Mouse (Mus musculus) gastrocnemius, postnatal 10 days (tissue): ENCODE results near the gene Bcat1. TPM values are rescaled to one million over a fixed set of nuclear protein-coding genes. Genes with fewer than 3 reads are reported as not detected.
A peak's percentile ranks its signal among the peaks of the same experiment; 100 is the strongest.

Experiments used
- DNase-seq: peaks from one replicate; pipeline ENCODE4 v3.0.0; 2021; ENCODE audit warnings: mixed read lengths
- long read RNA-seq, 2 experiments: library from polyadenylated mRNA; stranded (forward); transcript quantifications; one replicate each; pipeline ENCODE4 v2.0.0; 2021
- total RNA-seq, 2 experiments: library from RNA; stranded (reverse); gene quantifications; 2 replicates each; pipeline ENCODE4 v1.2.3; 2021

Gene Bcat1
- total RNA-seq: 10 to 100 TPM; 12.3 to 16.6 TPM
- long read RNA-seq, experiment 1, partial matches to known transcripts: 0 of 9 reads
- long read RNA-seq, experiment 1, other reads (novel, unspliced or antisense): 8 of 9 reads
- long read RNA-seq, experiment 2, partial matches to known transcripts: 3 of 12 reads
- long read RNA-seq, experiment 2, other reads (novel, unspliced or antisense): 6 of 12 reads

GRCm38 (mm10) chr6:145075548-145076224 lies at the start of gene Bcat1:
TSS of gene Bcat1 (minus strand) at chr6:145076184.
- DNase-seq: peak; percentile 34

GRCm38 (mm10) chr6:145125591-145126113 lies 49.7 kb upstream of the Bcat1 start:
- DNase-seq: peak; percentile 29

GRCm38 (mm10) chr6:145124621-145125020 lies 48.6 kb upstream of the Bcat1 start:
- DNase-seq: no peak

- no peak for DNase-seq
Measured at GRCm38 (mm10) chr6:145123136-145124060, 47.4 kb upstream of the Bcat1 start.

- DNase-seq: no peak
Measured at GRCm38 (mm10) chr6:145122423-145123059, 46.6 kb upstream of the Bcat1 start.

- no peak for DNase-seq
Measured at GRCm38 (mm10) chr6:145121590-145122420, 45.8 kb upstream of the Bcat1 start.

GRCm38 (mm10) chr6:145120787-145121589 lies 45.0 kb upstream of the Bcat1 start:
- no peak for DNase-seq

- DNase-seq: no peak
Measured at GRCm38 (mm10) chr6:145120086-145120485, 44.1 kb upstream of the Bcat1 start.

GRCm38 (mm10) chr6:145116098-145116672 lies 40.2 kb upstream of the Bcat1 start:
- DNase-seq: no peak

- no peak for DNase-seq
Measured at GRCm38 (mm10) chr6:145115476-145116097, 39.6 kb upstream of the Bcat1 start, which contains the start of gene Lrmp. TSS of gene Lrmp (plus strand) at chr6:145115653.

- DNase-seq: no peak
Measured at GRCm38 (mm10) chr6:145114561-145114960, 38.6 kb upstream of the Bcat1 start.

- no peak for DNase-seq
Measured at GRCm38 (mm10) chr6:145112865-145113264, 36.9 kb upstream of the Bcat1 start.

- DNase-seq: no peak
Measured at GRCm38 (mm10) chr6:145110786-145111185, 34.8 kb upstream of the Bcat1 start.

GRCm38 (mm10) chr6:145106163-145106842 lies 30.3 kb upstream of the Bcat1 start:
- DNase-seq: no peak

- no peak for DNase-seq
Measured at GRCm38 (mm10) chr6:145105439-145105838, 29.5 kb upstream of the Bcat1 start.

- peak; percentile 13 for DNase-seq
Measured at GRCm38 (mm10) chr6:145104241-145104939, 28.4 kb upstream of the Bcat1 start.

GRCm38 (mm10) chr6:145100923-145101322 lies 24.9 kb upstream of the Bcat1 start:
- DNase-seq: no peak

- DNase-seq: no peak
Measured at GRCm38 (mm10) chr6:145094431-145094830, 18.4 kb upstream of the Bcat1 start.
